Mouse (Mus musculus): Measurements from ENCODE around the gene Mrpl18. TPM values are rescaled to one million over a fixed set of nuclear protein-coding genes. Genes with fewer than 3 reads are reported as not detected.
"Not testable (repeated sequence)": the region's sequence is repeated elsewhere in the genome, so short reads cannot be mapped to it uniquely, and the experiment has no call there.

The Mrpl18 gene
- polyA plus RNA-seq, 1 experiment from 2014 or later = 133 TPM

- no peak for ATAC-seq (ENCODE audit: low read depth)
- H3K4me3 ChIP-seq (ENCODE audit: low read depth, low read length) = no peak overlapping the region
- H3K36me3 ChIP-seq (ENCODE audit: control insufficient read depth, insufficient read depth, low read length) = 0 out of 2 replicates have a peak, but pooled peaks cover 6% of the 10 kb centered on the region
- H3K4me1 ChIP-seq (ENCODE audit: control insufficient read depth, insufficient read depth, low read length) = no peaks in the 10 kb centered on the region
- no peak overlapping the region for H3K9ac ChIP-seq (replicated peaks; ENCODE audit: low read depth, low read length)
- H3K27ac ChIP-seq (ENCODE audit: low read depth, low read length) = no peak overlapping the region
- H3K4me2 ChIP-seq (ENCODE audit: low read depth, low read length) = no peak overlapping the region
- WGBS = 40% methylated on average over 11 of the region's 12 CpGs
- H3K27me3 ChIP-seq (ENCODE audit: control insufficient read depth, insufficient read depth, low read length) = no peaks in the 10 kb centered on the region
- no peaks in the 10 kb centered on the region for H3K9me3 ChIP-seq (ENCODE audit: control insufficient read depth, low read length)
These were observed 12.5 kb downstream of the Mrpl18 start for GRCm38 (mm10) chr17:12903372-12904333.

GRCm38 (mm10) chr17:12902291-12902690 is 13.9 kb downstream of the Mrpl18 start:
- Histone ChIP-seq H3K9me3 (ENCODE audit: control insufficient read depth, low read length) (no peaks in the 10 kb centered on the region), H3K36me3 (ENCODE audit: control insufficient read depth, insufficient read depth, low read length) (0 out of 2 replicates have a peak, but pooled peaks cover 6% of the 10 kb centered on the region), H3K9ac (replicated peaks; ENCODE audit: low read depth, low read length) (no peak overlapping the region), H3K4me1 (ENCODE audit: control insufficient read depth, insufficient read depth, low read length) (no peaks in the 10 kb centered on the region), H3K27ac (ENCODE audit: low read depth, low read length) (no peak overlapping the region), H3K27me3 (ENCODE audit: control insufficient read depth, insufficient read depth, low read length) (no peaks in the 10 kb centered on the region), H3K4me2 (ENCODE audit: low read depth, low read length) (no peak overlapping the region), H3K4me3 (ENCODE audit: low read depth, low read length) (no peak overlapping the region)
- 96% methylated on average over 6 of the region's 6 CpGs for WGBS
- no peak for ATAC-seq (ENCODE audit: low read depth)

GRCm38 (mm10) chr17:12898607-12899006 is 17.5 kb downstream of the Mrpl18 start:
- not testable (repeated sequence) for H3K4me2 ChIP-seq (ENCODE audit: low read depth, low read length); H3K27ac ChIP-seq (ENCODE audit: low read depth, low read length); H3K4me1 ChIP-seq (ENCODE audit: control insufficient read depth, insufficient read depth, low read length); H3K36me3 ChIP-seq (ENCODE audit: control insufficient read depth, insufficient read depth, low read length); H3K4me3 ChIP-seq (ENCODE audit: low read depth, low read length); H3K27me3 ChIP-seq (ENCODE audit: control insufficient read depth, insufficient read depth, low read length); H3K9me3 ChIP-seq (ENCODE audit: control insufficient read depth, low read length); H3K9ac ChIP-seq (replicated peaks; ENCODE audit: low read depth, low read length); ATAC-seq (ENCODE audit: low read depth)
- WGBS = 43% methylated on average over 2 of the region's 2 CpGs

- Histone ChIP-seq H3K36me3 (ENCODE audit: control insufficient read depth, insufficient read depth, low read length) (no peaks in the 10 kb centered on the region), H3K4me3 (ENCODE audit: low read depth, low read length) (no peak overlapping the region), H3K9ac (replicated peaks; ENCODE audit: low read depth, low read length) (no peak overlapping the region), H3K4me2 (ENCODE audit: low read depth, low read length) (no peak overlapping the region), H3K27me3 (ENCODE audit: control insufficient read depth, insufficient read depth, low read length) (no peaks in the 10 kb centered on the region), H3K4me1 (ENCODE audit: control insufficient read depth, insufficient read depth, low read length) (no peaks in the 10 kb centered on the region), H3K27ac (ENCODE audit: low read depth, low read length) (no peak overlapping the region), H3K9me3 (ENCODE audit: control insufficient read depth, low read length) (no peaks in the 10 kb centered on the region)
- ATAC-seq (ENCODE audit: low read depth) = peak; percentile 38; the same call in 1 of the 2 replicates
- 92% methylated on average over 5 of the region's 5 CpGs for WGBS
These were observed 18.5 kb downstream of the Mrpl18 start for GRCm38 (mm10) chr17:12897674-12898073.

GRCm38 (mm10) chr17:12892033-12892432 is 24.1 kb downstream of the Mrpl18 start:
- H3K4me2 ChIP-seq (ENCODE audit: low read depth, low read length) = no peak overlapping the region
- H3K27ac ChIP-seq (ENCODE audit: low read depth, low read length) = no peak overlapping the region
- no peaks in the 10 kb centered on the region for H3K9me3 ChIP-seq (ENCODE audit: control insufficient read depth, low read length)
- no peaks in the 10 kb centered on the region for H3K4me1 ChIP-seq (ENCODE audit: control insufficient read depth, insufficient read depth, low read length)
- 0 out of 2 replicates have a peak, but pooled peaks cover 4% of the 10 kb centered on the region for H3K36me3 ChIP-seq (ENCODE audit: control insufficient read depth, insufficient read depth, low read length)
- H3K4me3 ChIP-seq (ENCODE audit: low read depth, low read length) = no peak overlapping the region
- H3K9ac ChIP-seq (replicated peaks; ENCODE audit: low read depth, low read length) = no peak overlapping the region
- H3K27me3 ChIP-seq (ENCODE audit: control insufficient read depth, insufficient read depth, low read length) = no peaks in the 10 kb centered on the region
- ATAC-seq (ENCODE audit: low read depth) = no peak
- WGBS = 91% methylated on average over 9 of the region's 9 CpGs

GRCm38 (mm10) chr17:12891054-12891453 is 25.1 kb downstream of the Mrpl18 start:
- WGBS = 91% methylated on average over 4 of the region's 4 CpGs
- Histone ChIP-seq H3K9me3 (ENCODE audit: control insufficient read depth, low read length) (no peaks in the 10 kb centered on the region), H3K4me1 (ENCODE audit: control insufficient read depth, insufficient read depth, low read length) (no peaks in the 10 kb centered on the region), H3K27me3 (ENCODE audit: control insufficient read depth, insufficient read depth, low read length) (no peaks in the 10 kb centered on the region), H3K9ac (replicated peaks; ENCODE audit: low read depth, low read length) (no peak overlapping the region), H3K36me3 (ENCODE audit: control insufficient read depth, insufficient read depth, low read length) (0 out of 2 replicates have a peak, but pooled peaks cover 4% of the 10 kb centered on the region), H3K4me2 (ENCODE audit: low read depth, low read length) (no peak overlapping the region), H3K4me3 (ENCODE audit: low read depth, low read length) (no peak overlapping the region), H3K27ac (ENCODE audit: low read depth, low read length) (no peak overlapping the region)
- no peak for ATAC-seq (ENCODE audit: low read depth)

- 80% methylated on average over 15 of the region's 15 CpGs for WGBS
- no peaks in the 10 kb centered on the region for H3K9me3 ChIP-seq (ENCODE audit: control insufficient read depth, low read length)
- H3K9ac ChIP-seq (replicated peaks; ENCODE audit: low read depth, low read length) = no peak overlapping the region
- no peaks in the 10 kb centered on the region for H3K4me1 ChIP-seq (ENCODE audit: control insufficient read depth, insufficient read depth, low read length)
- no peaks in the 10 kb centered on the region for H3K27me3 ChIP-seq (ENCODE audit: control insufficient read depth, insufficient read depth, low read length)
- H3K4me2 ChIP-seq (ENCODE audit: low read depth, low read length) = no peak overlapping the region
- 0 out of 2 replicates have a peak, but pooled peaks cover 4% of the 10 kb centered on the region for H3K36me3 ChIP-seq (ENCODE audit: control insufficient read depth, insufficient read depth, low read length)
- no peak overlapping the region for H3K4me3 ChIP-seq (ENCODE audit: low read depth, low read length)
- no peak for ATAC-seq (ENCODE audit: low read depth)
- no peak overlapping the region for H3K27ac ChIP-seq (ENCODE audit: low read depth, low read length)
These were observed 28.9 kb downstream of the Mrpl18 start for GRCm38 (mm10) chr17:12887021-12887775.

GRCm38 (mm10) chr17:12886620-12887019 is 29.5 kb downstream of the Mrpl18 start:
- H3K36me3 ChIP-seq (ENCODE audit: control insufficient read depth, insufficient read depth, low read length) = 0 out of 2 replicates have a peak, but pooled peaks cover 1% of the 10 kb centered on the region
- H3K4me3 ChIP-seq (ENCODE audit: low read depth, low read length) = no peak overlapping the region
- H3K9ac ChIP-seq (replicated peaks; ENCODE audit: low read depth, low read length) = no peak overlapping the region
- H3K27me3 ChIP-seq (ENCODE audit: control insufficient read depth, insufficient read depth, low read length) = no peaks in the 10 kb centered on the region
- no peaks in the 10 kb centered on the region for H3K4me1 ChIP-seq (ENCODE audit: control insufficient read depth, insufficient read depth, low read length)
- H3K9me3 ChIP-seq (ENCODE audit: control insufficient read depth, low read length) = no peaks in the 10 kb centered on the region
- no peak overlapping the region for H3K4me2 ChIP-seq (ENCODE audit: low read depth, low read length)
- H3K27ac ChIP-seq (ENCODE audit: low read depth, low read length) = no peak overlapping the region
- ATAC-seq (ENCODE audit: low read depth) = no peak
- WGBS = 33% methylated on average over 6 of the region's 6 CpGs

- H3K27me3 ChIP-seq (ENCODE audit: control insufficient read depth, insufficient read depth, low read length) = no peaks in the 10 kb centered on the region
- H3K9me3 ChIP-seq (ENCODE audit: control insufficient read depth, low read length) = no peaks in the 10 kb centered on the region
- no peaks in the 10 kb centered on the region for H3K36me3 ChIP-seq (ENCODE audit: control insufficient read depth, insufficient read depth, low read length)
- no peaks in the 10 kb centered on the region for H3K4me1 ChIP-seq (ENCODE audit: control insufficient read depth, insufficient read depth, low read length)
- no peak for ATAC-seq (ENCODE audit: low read depth)
- no peak overlapping the region for H3K4me2 ChIP-seq (ENCODE audit: low read depth, low read length)
- H3K27ac ChIP-seq (ENCODE audit: low read depth, low read length) = no peak overlapping the region
- H3K4me3 ChIP-seq (ENCODE audit: low read depth, low read length) = no peak overlapping the region
- 79% methylated on average over 1 of the region's 1 CpGs for WGBS
- no peak overlapping the region for H3K9ac ChIP-seq (replicated peaks; ENCODE audit: low read depth, low read length)
These were observed 34.9 kb downstream of the Mrpl18 start for GRCm38 (mm10) chr17:12881216-12881615.

Data from neural tube, embryonic 14.5 days (tissue).